Mouse (Mus musculus): Measurements from ENCODE around the gene Pawr.

DNA sequence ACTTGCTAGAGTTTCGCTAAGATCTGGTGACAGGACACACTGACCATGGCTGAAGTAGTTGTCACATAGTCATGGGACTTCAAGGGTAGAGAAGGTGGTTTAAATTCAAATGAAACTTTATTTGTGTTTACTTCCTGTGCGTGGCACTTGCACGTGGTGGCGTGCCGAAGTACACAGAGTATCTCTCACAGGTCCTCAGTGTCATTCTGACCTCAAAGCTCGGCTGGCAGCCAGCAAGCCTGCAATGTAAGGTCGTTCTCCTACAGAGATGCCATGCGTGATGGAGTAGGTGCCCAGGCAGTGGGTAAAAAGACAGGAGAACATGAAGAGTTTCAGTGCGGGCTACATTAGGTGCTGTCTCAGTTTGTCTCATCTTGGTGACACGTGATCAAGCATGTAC, 48.8 kb downstream of the Pawr start:
- TF ChIP-seq CTCF (IDR thresholded peaks at IDR 0.05; ENCODE audit: borderline replicate concordance, insufficient read depth, low read length) (no peak), POLR2A (IDR thresholded peaks at IDR 0.05; ENCODE audit: low read depth, low read length) (no peak)

All from embryonic fibroblast, embryonic 13.5 days (primary cell).